Mouse (Mus musculus) left cerebral cortex, postnatal 10 days (tissue): Measurements from ENCODE around the gene Nmnat3. TPM values are rescaled to one million over a fixed set of nuclear protein-coding genes. Genes with fewer than 3 reads are reported as not detected.
"Not testable (repeated sequence)": the region's sequence is repeated elsewhere in the genome, so short reads cannot be mapped to it uniquely, and the experiment has no call there.

Experiments
- DNase-seq, 2 experiments: peaks; one replicate each; pipeline ENCODE4 v3.0.0; 2021 to 2022; ENCODE audit warnings: low spot score in 2 of 2, mixed read lengths in 1 of 2; ENCODE audit errors: extremely low spot score in 1 of 2
- intact Hi-C: fragments of 180-260 bp; cut with DNase I; formaldehyde crosslinking; loops from one replicate; pipeline ENCODE4 v1.15.1; 2025
- total RNA-seq, 2 experiments: library from RNA; stranded (reverse); gene quantifications; 2 replicates each; pipeline ENCODE4 v1.2.3; 2021

Nmnat3 gene
- 1 to 10 TPM in 1 of 2 experiments, under 1 TPM in 1; 0.65 to 1.4 TPM for total RNA-seq

- intact Hi-C loops, DNase-seq: not testable (repeated sequence)
Observed at GRCm38 (mm10) chr9:98287135-98287534, at the start of gene Nmnat3. Gene Nmnat3 (plus strand): TSS chr9:98287435.

GRCm38 (mm10) chr9:98243481-98243880, 43.8 kb upstream of the Nmnat3 start:
- DNase-seq: no peak
- intact Hi-C loops: loop anchor here (5.0 kb wide), 1 partner anchor 211 kb away; the partner anchor contains the start of gene Clstn2

GRCm38 (mm10) chr9:98244223-98244622, 43.0 kb upstream of the Nmnat3 start:
- intact Hi-C loops: loop anchor here (5.0 kb wide), 1 partner anchor 212 kb away; the partner anchor contains the start of gene Clstn2

GRCm38 (mm10) chr9:98245226-98245625, 42.0 kb upstream of the Nmnat3 start:
- DNase-seq: no peak
- intact Hi-C loops: no loop called here

More at GRCm38 (mm10) chr9:98244223-98244622, 43.0 kb upstream of the Nmnat3 start:
- DNase-seq: peak; percentile 54 to 57

GRCm38 (mm10) chr9:98246351-98246750, 40.9 kb upstream of the Nmnat3 start:
- intact Hi-C loops: no loop called here
- no peak for DNase-seq

GRCm38 (mm10) chr9:98260210-98260609, 27.0 kb upstream of the Nmnat3 start:
- no peak for DNase-seq

GRCm38 (mm10) chr9:98261461-98262011, 25.7 kb upstream of the Nmnat3 start:
- intact Hi-C loops: no loop called here
- DNase-seq: peak in 1 of 2 experiments; percentile 38

More at GRCm38 (mm10) chr9:98260210-98260609, 27.0 kb upstream of the Nmnat3 start:
- intact Hi-C loops: no loop called here

- DNase-seq: no peak
Observed at GRCm38 (mm10) chr9:98264916-98265315, 22.3 kb upstream of the Nmnat3 start.

GRCm38 (mm10) chr9:98272734-98273133, 14.5 kb upstream of the Nmnat3 start:
- DNase-seq: no peak
- intact Hi-C loops: no loop called here

More at GRCm38 (mm10) chr9:98264916-98265315, 22.3 kb upstream of the Nmnat3 start:
- intact Hi-C loops: no loop called here

- intact Hi-C loops: no loop called here
- no peak for DNase-seq
Observed at GRCm38 (mm10) chr9:98275080-98275479, 12.2 kb upstream of the Nmnat3 start.

GRCm38 (mm10) chr9:98280162-98280561, 7.1 kb upstream of the Nmnat3 start:
- intact Hi-C loops: no loop called here
- no peak for DNase-seq

GRCm38 (mm10) chr9:98285606-98286301, 1.5 kb upstream of the Nmnat3 start:
- intact Hi-C loops: no loop called here
- no peak for DNase-seq

GRCm38 (mm10) chr9:98289665-98290064, 2.4 kb downstream of the Nmnat3 start:
- no peak for DNase-seq
- intact Hi-C loops: no loop called here

- intact Hi-C loops: no loop called here
- no peak for DNase-seq
Observed at GRCm38 (mm10) chr9:98290591-98290990, 3.4 kb downstream of the Nmnat3 start.

- peak; percentile 27 to 90 for DNase-seq
- intact Hi-C loops: no loop called here
Observed at GRCm38 (mm10) chr9:98296383-98297201, 9.4 kb downstream of the Nmnat3 start.

GRCm38 (mm10) chr9:98297234-98297936, 10.2 kb downstream of the Nmnat3 start:
- intact Hi-C loops: no loop called here
- no peak for DNase-seq

- no peak for DNase-seq
- intact Hi-C loops: no loop called here
Observed at GRCm38 (mm10) chr9:98297937-98298595, 10.8 kb downstream of the Nmnat3 start.

GRCm38 (mm10) chr9:98298761-98299160, 11.5 kb downstream of the Nmnat3 start:
- DNase-seq: no peak
- intact Hi-C loops: no loop called here
